Mouse (Mus musculus) C2C12 (cell line): ENCODE measurements around the gene Sympk. TPM values are rescaled to one million over a fixed set of nuclear protein-coding genes. Genes with fewer than 3 reads are reported as not detected.

Source experiments
- H3K27me3 ChIP-seq: one replicate; pipeline ENCODE4 v1.6.1; 2011; ENCODE audit not compliant: control insufficient read depth, insufficient read depth, insufficient read length
- H3K36me3 ChIP-seq: one replicate; pipeline ENCODE4 v1.6.1; 2011; ENCODE audit not compliant: control insufficient read depth, insufficient read depth
- H3K4me3 ChIP-seq: one replicate; pipeline ENCODE4 v1.5.1; 2011; ENCODE audit warnings: mild to moderate bottlenecking, control low read depth; ENCODE audit not compliant: poor library complexity, insufficient read depth, severe bottlenecking
- H3K79me2 ChIP-seq: one replicate; pipeline ENCODE4 v1.6.1; 2011; ENCODE audit not compliant: control insufficient read depth, insufficient read depth
- H3K79me3 ChIP-seq: one replicate; pipeline ENCODE4 v1.6.1; 2011; ENCODE audit warnings: low read depth, control low read depth
- H3ac ChIP-seq: one replicate; pipeline ENCODE3; 2011; ENCODE audit warnings: low read depth; ENCODE audit not compliant: control insufficient read depth, insufficient read length
- CEBPB ChIP-seq: IDR thresholded peaks from one replicate; pipeline ENCODE4 v1.6.1; 2011; ENCODE audit warnings: low read depth, mild to moderate bottlenecking, control low read depth, moderate library complexity
- CTCF ChIP-seq: IDR thresholded peaks from one replicate; pipeline ENCODE4 v1.5.1; 2011; ENCODE audit not compliant: control insufficient read depth, insufficient read depth, insufficient read length
- FOSL1 ChIP-seq: IDR thresholded peaks from one replicate; pipeline ENCODE4 v1.8.0; 2011; ENCODE audit warnings: mild to moderate bottlenecking, low read length; ENCODE audit not compliant: poor library complexity, insufficient read depth, severe bottlenecking
- MAX ChIP-seq: IDR thresholded peaks from one replicate; pipeline ENCODE4 v1.6.1; 2011; ENCODE audit warnings: mild to moderate bottlenecking, control low read depth
- MYOD1 ChIP-seq: IDR thresholded peaks from one replicate; pipeline ENCODE4 v1.6.1; 2011; ENCODE audit warnings: low read depth; ENCODE audit not compliant: control insufficient read depth, insufficient read length
- MYOG ChIP-seq: IDR thresholded peaks from one replicate; pipeline ENCODE4 v1.6.1; 2011; ENCODE audit not compliant: control insufficient read depth, insufficient read length; ENCODE audit errors: extremely low read depth
- USF1 ChIP-seq: IDR thresholded peaks from one replicate; pipeline ENCODE4 v1.6.1; 2011; ENCODE audit warnings: low read depth, mild to moderate bottlenecking, control low read depth, moderate library complexity
- polyA plus RNA-seq: library from polyadenylated mRNA; unstranded; fragments of >200 nt; fragmentation: generic; extraction: Trizol; gene quantifications from one replicate; pipeline ENCODE4 v1.2.1, GENCODE M21; 2012; ENCODE audit warnings: missing spikeins

Sympk gene
- polyA plus RNA-seq, 1 experiment = 84.8 TPM

DNA sequence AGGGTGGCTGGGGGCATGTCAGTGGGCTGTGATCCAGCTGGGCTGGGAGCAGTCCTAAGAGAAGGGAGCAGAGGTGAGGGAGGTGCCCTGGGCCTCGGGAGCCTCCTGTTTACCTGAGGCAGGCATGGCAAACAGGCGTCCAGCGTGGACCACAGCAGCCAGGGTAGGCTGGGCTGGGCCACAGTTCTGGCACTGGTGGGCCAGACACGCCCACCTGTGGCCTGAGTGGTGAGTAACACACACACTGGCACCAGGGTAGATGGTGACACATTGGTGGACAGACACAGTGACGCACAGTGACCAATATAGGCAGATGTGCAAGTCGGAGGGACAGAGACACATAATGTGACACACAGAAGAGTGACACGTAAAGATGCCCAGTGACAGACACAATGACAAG, 13.6 kb upstream of the Sympk start:
- Histone ChIP-seq H3ac (no peak overlapping the region), H3K36me3 (peaks cover 4% of the 10 kb centered on the region), H3K27me3 (no peaks in the 10 kb centered on the region), H3K4me3 (no peak overlapping the region), H3K79me2 (peaks cover 19% of the 10 kb centered on the region), H3K79me3 (peaks cover 10% of the 10 kb centered on the region)
- TF ChIP-seq FOSL1 = no peak
- TF ChIP-seq MYOD1 = no peak
- TF ChIP-seq CTCF = no peak
- no peak for TF ChIP-seq CEBPB
- no peak for TF ChIP-seq MYOG
- no peak for TF ChIP-seq USF1
- no peak for TF ChIP-seq MAX

DNA sequence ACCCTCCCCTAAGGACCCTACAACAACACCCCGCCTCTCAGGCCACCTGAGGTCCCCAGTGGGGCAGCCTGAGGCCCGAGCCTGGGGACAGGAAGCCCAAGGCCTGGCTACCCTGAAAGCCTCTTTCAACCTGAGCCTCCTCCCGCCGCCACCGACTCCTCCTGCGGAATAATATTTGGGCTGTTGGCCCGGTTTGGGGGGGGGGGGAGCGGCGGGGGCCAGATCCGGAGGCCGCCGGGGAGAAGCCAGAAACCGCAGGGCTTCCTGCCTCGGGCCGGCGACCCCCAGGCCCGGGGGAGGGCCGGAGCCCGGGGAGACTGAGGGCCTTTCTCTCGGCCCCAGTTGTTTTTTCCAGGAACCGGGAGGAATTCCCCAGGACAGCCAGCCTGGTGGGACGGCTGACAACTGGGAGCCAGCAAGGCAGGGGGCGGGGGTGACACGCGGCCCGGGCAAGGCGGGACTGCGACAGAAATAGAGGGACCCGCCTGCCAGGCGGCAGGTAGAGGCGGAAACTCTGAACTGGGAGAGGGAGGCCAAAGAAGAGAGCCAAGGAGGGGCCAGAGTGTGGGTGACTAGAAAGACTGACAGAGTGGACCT, 12.1 kb upstream of the Sympk start:
- H3K36me3 ChIP-seq = no peaks in the 10 kb centered on the region
- no peaks in the 10 kb centered on the region for H3K27me3 ChIP-seq
- TF ChIP-seq MAX = no peak
- no peak for TF ChIP-seq FOSL1
- TF ChIP-seq CTCF = no peak
- TF ChIP-seq MYOD1 = no peak
- no peak for TF ChIP-seq CEBPB
- no peak for TF ChIP-seq MYOG
- TF ChIP-seq USF1 = no peak
- H3K79me2 ChIP-seq = peaks cover 4% of the 10 kb centered on the region
- H3K4me3 ChIP-seq = no peak overlapping the region
- H3ac ChIP-seq = no peak overlapping the region
- no peaks in the 10 kb centered on the region for H3K79me3 ChIP-seq

DNA sequence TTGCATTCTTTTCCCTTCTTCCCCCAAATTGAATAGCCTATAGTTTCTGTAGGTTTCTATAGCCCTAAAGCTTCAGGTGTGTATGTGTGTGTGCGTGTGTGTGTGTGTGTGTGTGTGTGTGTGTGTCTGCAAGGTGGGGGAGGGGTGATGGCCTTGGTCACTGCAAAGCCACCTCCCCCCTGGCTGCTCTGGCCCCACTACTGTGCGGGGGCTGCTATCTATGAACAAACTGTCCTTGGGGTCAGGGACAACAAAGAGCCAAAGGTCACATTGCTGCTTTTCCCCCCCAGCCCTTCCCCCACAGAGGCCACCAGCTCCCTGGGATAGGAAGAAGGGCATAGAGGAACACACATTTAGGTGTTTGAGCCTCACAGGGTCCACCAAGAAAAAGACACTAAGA, 11.3 kb upstream of the Sympk start:
- no peaks in the 10 kb centered on the region for H3K27me3 ChIP-seq
- H3ac ChIP-seq = no peak overlapping the region
- TF ChIP-seq FOSL1 (no peak), USF1 (no peak), MAX (no peak), MYOG (no peak), CEBPB (no peak), CTCF (no peak), MYOD1 (no peak)
- H3K4me3 ChIP-seq = no peak overlapping the region
- H3K79me3 ChIP-seq = no peaks in the 10 kb centered on the region
- no peaks in the 10 kb centered on the region for H3K36me3 ChIP-seq
- no peaks in the 10 kb centered on the region for H3K79me2 ChIP-seq

DNA sequence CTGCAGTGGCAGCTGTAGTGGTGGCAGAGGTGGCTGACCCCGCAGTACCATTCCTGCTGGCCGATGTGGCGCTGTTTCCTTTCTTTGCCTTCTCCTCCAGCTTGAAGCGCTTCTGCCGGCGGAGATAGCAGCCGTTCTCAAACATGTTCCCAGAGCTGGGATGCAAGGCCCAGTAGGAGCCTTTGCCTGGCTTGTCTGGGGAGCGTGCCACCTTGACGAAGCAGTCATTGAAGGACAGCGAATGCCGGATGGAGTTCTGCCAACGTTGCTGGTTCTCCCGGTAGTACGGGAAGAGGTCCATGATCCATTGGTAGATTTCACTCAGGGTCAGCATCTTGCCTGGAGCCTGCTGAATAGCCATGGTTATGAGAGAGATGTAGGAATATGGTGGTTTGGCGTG, 9.7 kb upstream of the Sympk start:
- Histone ChIP-seq H3K79me3 (no peaks in the 10 kb centered on the region), H3K79me2 (no peaks in the 10 kb centered on the region), H3K4me3 (no peak overlapping the region), H3ac (no peak overlapping the region), H3K36me3 (no peaks in the 10 kb centered on the region), H3K27me3 (no peaks in the 10 kb centered on the region)
- TF ChIP-seq USF1 = no peak
- TF ChIP-seq CTCF = no peak
- no peak for TF ChIP-seq MYOG
- TF ChIP-seq MAX = no peak
- TF ChIP-seq FOSL1 = no peak
- TF ChIP-seq MYOD1 = no peak

DNA sequence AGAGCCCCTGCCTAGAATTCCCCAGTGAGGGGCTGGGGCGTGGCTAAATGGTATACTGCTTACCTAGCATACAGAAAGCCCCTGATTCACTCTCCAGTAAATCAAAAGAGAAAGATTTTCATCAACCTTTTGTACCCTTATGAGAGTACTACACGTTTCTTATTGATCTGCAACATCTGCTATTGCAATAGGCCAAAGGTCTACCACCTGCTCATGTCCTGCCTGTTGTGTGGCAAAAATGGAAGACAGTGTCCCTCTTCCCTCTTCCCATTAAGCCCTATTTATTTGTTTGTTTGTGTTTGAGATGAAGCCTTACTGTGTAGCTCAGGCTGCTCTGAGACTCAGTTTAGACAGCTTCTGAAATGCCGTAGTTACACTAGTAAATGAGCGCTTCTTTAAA, 8.1 kb upstream of the Sympk start:
- Histone ChIP-seq H3K79me2 (no peaks in the 10 kb centered on the region), H3K79me3 (no peaks in the 10 kb centered on the region), H3K4me3 (no peak overlapping the region), H3ac (no peak overlapping the region), H3K27me3 (no peaks in the 10 kb centered on the region), H3K36me3 (no peaks in the 10 kb centered on the region)
- TF ChIP-seq MYOD1 (no peak), CEBPB (no peak), USF1 (no peak), FOSL1 (no peak), MYOG (no peak), MAX (no peak), CTCF (no peak)

DNA sequence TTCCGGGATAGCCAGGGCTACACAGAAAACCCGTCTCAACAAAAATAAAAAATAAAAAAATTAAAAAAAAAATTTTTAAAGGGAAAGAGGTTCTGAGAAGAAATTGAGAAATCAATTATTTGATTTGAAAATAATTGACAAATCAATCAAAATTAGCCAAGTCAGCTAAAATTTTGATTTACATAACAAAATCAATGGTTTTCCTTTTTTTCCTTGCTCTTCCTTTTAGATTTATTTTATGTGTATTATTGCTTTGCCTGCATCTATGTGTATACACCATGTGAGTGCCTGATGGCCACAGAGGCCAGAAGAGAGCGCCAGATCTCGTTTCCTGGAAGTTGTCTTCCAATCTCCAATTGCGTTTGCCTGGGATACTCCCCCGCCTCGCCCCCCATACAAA, 6.3 kb upstream of the Sympk start:
- Histone ChIP-seq H3K27me3 (peaks cover 9% of the 10 kb centered on the region), H3K36me3 (no peaks in the 10 kb centered on the region), H3K79me2 (no peaks in the 10 kb centered on the region), H3ac (no peak overlapping the region), H3K79me3 (no peaks in the 10 kb centered on the region), H3K4me3 (no peak overlapping the region)
- TF ChIP-seq USF1 (no peak), CEBPB (no peak), FOSL1 (no peak), MYOG (no peak), MAX (no peak), CTCF (no peak), MYOD1 (no peak)
